Comparison of ENCODE assay signal across 12 mouse cellular contexts in the genomic region with DNA sequence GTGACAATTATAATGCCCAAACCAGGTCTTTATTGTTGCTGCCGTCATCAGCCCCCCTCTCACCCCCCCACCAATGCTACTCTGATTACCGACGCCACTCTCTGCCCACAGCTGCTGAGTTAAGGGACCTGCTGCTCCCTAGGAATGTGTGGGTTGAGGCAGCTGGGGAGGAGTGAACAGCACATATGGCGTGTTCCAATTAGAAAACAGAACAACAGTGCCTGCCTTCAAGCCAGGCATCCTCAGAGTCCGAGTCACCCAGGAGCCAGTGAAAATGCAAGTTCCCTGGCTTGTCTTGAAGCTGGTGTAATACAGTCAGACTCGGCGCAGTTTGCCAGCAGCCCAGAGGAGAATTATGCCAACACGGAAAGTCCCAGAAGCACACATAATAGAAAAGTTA.
DNase-seq lines count a peak whose midpoint lies in the region; ATAC-seq lines count a peak whose summit lies in the region.
"Had no signal": no experiment of that assay in that cellular context is flagged by ENCODE, and none has a peak within 500 bp of the region (broad histone marks: within the 10 kb centered on the region; RNA-seq: fewer than 3 reads in every experiment).

No protein-coding gene starts in this region.

- no peak overlapping the region for H3K9ac ChIP-seq in embryonic facial prominence, embryonic 11.5 days (replicated peaks; ENCODE audit: low read length)

- no peaks in the 10 kb centered on the region for H3K9me3 ChIP-seq in embryonic facial prominence, embryonic 11.5 days (replicated peaks; ENCODE audit: control insufficient read depth, low read length)
- H3K9me3 ChIP-seq in embryonic facial prominence, embryonic 10.5 days: no peaks in the 10 kb centered on the region

- no peak overlapping the region for H3K4me3 ChIP-seq in embryonic facial prominence, embryonic 11.5 days (ENCODE audit: low read depth, low read length)
- H3K4me3 ChIP-seq in embryonic facial prominence, embryonic 10.5 days: no peak overlapping the region

- no peaks in the 10 kb centered on the region for H3K36me3 ChIP-seq in embryonic facial prominence, embryonic 11.5 days (replicated peaks; ENCODE audit: control insufficient read depth, insufficient read depth, low read depth, low read length)
- H3K36me3 ChIP-seq in embryonic facial prominence, embryonic 10.5 days (replicated peaks): no peaks in the 10 kb centered on the region

- H3K27ac ChIP-seq in embryonic facial prominence, embryonic 11.5 days (replicated peaks; ENCODE audit: low read depth, low read length): no peak overlapping the region
- H3K27ac ChIP-seq in embryonic facial prominence, embryonic 10.5 days (replicated peaks): no peak overlapping the region

- WGBS in embryonic facial prominence, embryonic 11.5 days: 49% methylated on average over 8 of the region's 8 CpGs
- 66% methylated on average over 8 of the region's 8 CpGs for WGBS in embryonic facial prominence, embryonic 10.5 days

- no peaks in the 10 kb centered on the region for H3K27me3 ChIP-seq in embryonic facial prominence, embryonic 11.5 days (ENCODE audit: control insufficient read depth, insufficient read depth, low read length)
- no peaks in the 10 kb centered on the region for H3K27me3 ChIP-seq in embryonic facial prominence, embryonic 10.5 days (replicated peaks; ENCODE audit: low read depth, poor library complexity, severe bottlenecking)

- ATAC-seq in embryonic facial prominence, embryonic 11.5 days (replicated peaks; ENCODE audit: insufficient number of reproducible peaks, low FRiP score, low TSS enrichment, low read depth): 0 out of 2 replicates have a peak, but pooled peaks have one; percentile 70

- no peak overlapping the region for H3K4me2 ChIP-seq in embryonic facial prominence, embryonic 11.5 days (ENCODE audit: low read depth, low read length)

- H3K4me1 ChIP-seq in embryonic facial prominence, embryonic 11.5 days (ENCODE audit: control insufficient read depth, insufficient read depth, low read length): no peaks in the 10 kb centered on the region
- H3K4me1 ChIP-seq in embryonic facial prominence, embryonic 10.5 days: peaks cover 13% of the 10 kb centered on the region

- DNase-seq in embryonic facial prominence, embryonic 11.5 days (ENCODE audit: low spot score): no peak
- DNase-seq in embryonic facial prominence, embryonic 10.5 days (ENCODE audit: low spot score): no peak
- peak; percentile 67 for DNase-seq in layer of hippocampus, adult 11-12 months (ENCODE audit: low spot score)
- DNase-seq in layer of hippocampus, postnatal 10 days (ENCODE audit: low spot score in 2 of 2): no peak
- peak; percentile 55 for DNase-seq in layer of hippocampus, adult 9-10 months (ENCODE audit: low spot score)
- peak; percentile 27 for DNase-seq in retina, embryonic 14.5 days (ENCODE audit: low spot score)
- DNase-seq in heart, adult 18-20 months: no peak
- DNase-seq in urinary bladder, postnatal 14 days (ENCODE audit: low spot score): no peak
- DNase-seq: adrenal gland, postnatal 36 days; cerebellum, postnatal 25 days; gastrocnemius, postnatal 14 days; heart, postnatal 10 days had no signal

Comparison
In these comparisons a context has a peak if more than half of its experiments do, and no peak if none do; other contexts are left out.
1. DNase-seq: peak in layer of hippocampus, adult 11-12 months (single experiment), layer of hippocampus, adult 9-10 months (single experiment) and retina, embryonic 14.5 days (single experiment); none in embryonic facial prominence, embryonic 11.5 days (single experiment), embryonic facial prominence, embryonic 10.5 days (single experiment), layer of hippocampus, postnatal 10 days (0 of 2), heart, adult 18-20 months (0 of 2) and urinary bladder, postnatal 14 days (single experiment).